In genomic region chr7:41500151-41500934, GRCm38 (mm10) we compare ENCODE assay signal across 8 mouse cellular contexts. TPM values are rescaled to one million over a fixed set of nuclear protein-coding genes. Genes with fewer than 3 reads are reported as not detected.
DNase-seq lines count a peak whose midpoint lies in the region; ATAC-seq and TF ChIP-seq lines count a peak whose summit lies in the region.

No protein-coding gene starts in this region.

- H3K27me3 ChIP-seq in erythroblast, embryonic 14.5 days (ENCODE audit: control insufficient read depth) = no peaks in the 10 kb centered on the region
- H3K27me3 ChIP-seq in limb, embryonic 14.5 days (ENCODE audit: control insufficient read depth, insufficient read depth, low read length) = no peaks in the 10 kb centered on the region
- no peaks in the 10 kb centered on the region for H3K27me3 ChIP-seq in midbrain, embryonic 15.5 days (replicated peaks)
- H3K27me3 ChIP-seq in spleen, adult 2 months (ENCODE audit: control insufficient read depth, insufficient read depth, low read length) = no peaks in the 10 kb centered on the region

- H3K27ac ChIP-seq in limb, embryonic 14.5 days (replicated peaks; ENCODE audit: low read depth, low read length) = no peak overlapping the region
- H3K27ac ChIP-seq in midbrain, embryonic 15.5 days = no peak overlapping the region
- H3K27ac ChIP-seq in spleen, adult 2 months (ENCODE audit: insufficient read depth, low read length) = no peak overlapping the region

- no peaks in the 10 kb centered on the region for H3K9me3 ChIP-seq in erythroblast, embryonic 14.5 days (ENCODE audit: control insufficient read depth, low read length)
- 0 out of 2 replicates have a peak, but pooled peaks cover 4% of the 10 kb centered on the region for H3K9me3 ChIP-seq in limb, embryonic 14.5 days (ENCODE audit: control insufficient read depth, low read length)
- no peaks in the 10 kb centered on the region for H3K9me3 ChIP-seq in midbrain, embryonic 15.5 days

- H3K9ac ChIP-seq in limb, embryonic 14.5 days (ENCODE audit: low read depth, low read length, severe bottlenecking) = peak overlapping the region; percentile 26; the same call in 1 of the 2 replicates
- H3K9ac ChIP-seq in midbrain, embryonic 15.5 days = peak overlapping the region; percentile 49

- DNase-seq in embryo, embryonic 10.5 days (ENCODE audit: low spot score) = peak; percentile 70
- DNase-seq in heart, adult 8-10 months (ENCODE audit: low spot score) = peak; percentile 77
- DNase-seq in kidney, adult 8-10 months = peak; percentile 84 to 88
- DNase-seq in limb, embryonic 14.5 days (ENCODE audit: low spot score) = peak; percentile 16
- peak; percentile 36 to 67 for DNase-seq in spleen, adult 2 months (ENCODE audit: low read depth in 1 of 2, low spot score in 2 of 2)

- no peak for ATAC-seq in erythroblast, adult 5-6 weeks (replicated peaks; ENCODE audit: low FRiP score, poor library complexity, severe bottlenecking)
- ATAC-seq in limb, embryonic 14.5 days (ENCODE audit: low FRiP score, low read depth) = no peak
- ATAC-seq in midbrain, embryonic 15.5 days (replicated peaks) = peak; percentile 22

- no peak for TF ChIP-seq POLR2A in limb, embryonic 14.5 days (IDR thresholded peaks at IDR 0.05; ENCODE audit: borderline replicate concordance, extremely low read depth, insufficient read depth, insufficient read length)
- no peak for TF ChIP-seq POLR2A in spleen, adult 2 months (IDR thresholded peaks at IDR 0.05; ENCODE audit: low read depth, low read length)

- WGBS in limb, embryonic 14.5 days = 22% methylated on average over 22 of the region's 22 CpGs
- 21% methylated on average over 22 of the region's 22 CpGs for WGBS in midbrain, embryonic 15.5 days
- WGBS in spleen, adult 2 months = 14% methylated on average over 22 of the region's 22 CpGs

- peak overlapping the region; percentile 90 for H3K4me3 ChIP-seq in erythroblast, embryonic 14.5 days (replicated peaks)
- H3K4me3 ChIP-seq in limb, embryonic 14.5 days (replicated peaks; ENCODE audit: low read length) = peak overlapping the region; percentile 59
- H3K4me3 ChIP-seq in midbrain, embryonic 15.5 days = peak overlapping the region; percentile 71
- H3K4me3 ChIP-seq in spleen, adult 2 months (ENCODE audit: extremely low read depth, insufficient read depth, insufficient read length) = peak overlapping the region; percentile 78

- peak overlapping the region; percentile 63 for H3K4me2 ChIP-seq in limb, embryonic 14.5 days (replicated peaks; ENCODE audit: low read depth, low read length, severe bottlenecking)
- peak overlapping the region; percentile 75 for H3K4me2 ChIP-seq in midbrain, embryonic 15.5 days

- peaks cover 15% of the 10 kb centered on the region for H3K4me1 ChIP-seq in erythroblast, embryonic 14.5 days (ENCODE audit: control insufficient read depth)
- H3K4me1 ChIP-seq in limb, embryonic 14.5 days (ENCODE audit: control insufficient read depth, insufficient read depth, low read length) = no peaks in the 10 kb centered on the region
- H3K4me1 ChIP-seq in midbrain, embryonic 15.5 days = no peaks in the 10 kb centered on the region; the same call in 1 of the 2 replicates
- no peaks in the 10 kb centered on the region for H3K4me1 ChIP-seq in spleen, adult 2 months (ENCODE audit: control insufficient read depth, insufficient read depth, insufficient read length)

- H3K36me3 ChIP-seq in erythroblast, embryonic 14.5 days (ENCODE audit: control insufficient read depth) = no peaks in the 10 kb centered on the region; the same call in 1 of the 2 replicates
- 0 out of 2 replicates have a peak, but pooled peaks cover under 1% of the 10 kb centered on the region for H3K36me3 ChIP-seq in limb, embryonic 14.5 days (ENCODE audit: control insufficient read depth, insufficient read depth, low read length)
- no peaks in the 10 kb centered on the region for H3K36me3 ChIP-seq in midbrain, embryonic 15.5 days (replicated peaks)
- no peaks in the 10 kb centered on the region for H3K36me3 ChIP-seq in spleen, adult 2 months (ENCODE audit: control insufficient read depth, insufficient read depth, low read length)

- no peak for TF ChIP-seq CTCF in spleen, adult 2 months (IDR thresholded peaks at IDR 0.05; ENCODE audit: extremely low read depth, insufficient read depth, insufficient read length, insufficient replicate concordance)

RNA-seq across cellular contexts. Expression of gene AW146154, which starts 0.7 kb away (rescaled TPM):
- polyA plus RNA-seq in erythroblast, embryonic 14.5 days (2012) = not detected in 2 replicates
- total RNA-seq in erythroblast, adult 5-6 weeks (2015; ENCODE audit: low replicate concordance) = 1.7 and 4.8 TPM in 2 replicates
- total RNA-seq in erythroblast, adult 5-6 weeks (2017; ENCODE audit: low replicate concordance) = 4.0 and 4.7 TPM in 2 replicates
- total RNA-seq in heart, adult 8-10 months (2022) = 1 to 10 TPM; 4.1 to 5.8 (median 4.9) TPM
- polyA plus RNA-seq in limb, embryonic 14.5 days (2012; rRNA removed) = 11.5 and 12.5 TPM in 2 replicates
- polyA plus RNA-seq in limb, embryonic 14.5 days (2014; fragmentation: Nextera tagmentation; extraction: Ambion mirVana) = 7.2 and 10.8 TPM in 2 replicates
- polyA plus RNA-seq in midbrain, embryonic 15.5 days (2015; fragmentation: Nextera tagmentation; extraction: Ambion mirVana) = 3.0 and 5.7 TPM in 2 replicates
- polyA plus RNA-seq in spleen, adult 2 months (2012; rRNA removed) = 3.1 and 3.5 TPM in 2 replicates

RNA-seq across cellular contexts. Expression of gene Gm20449, which starts 1.1 kb away (rescaled TPM):
- not detected in 2 replicates for polyA plus RNA-seq in erythroblast, embryonic 14.5 days (2012)
- total RNA-seq in erythroblast, adult 5-6 weeks (2015; ENCODE audit: low replicate concordance) = not detected in 2 replicates
- total RNA-seq in erythroblast, adult 5-6 weeks (2017; ENCODE audit: low replicate concordance) = 0.14 TPM in 1 of 2 replicates, not detected in the other
- under 1 TPM in 2 of 4 experiments, not detected in 2; 0.09 to 0.22 TPM for total RNA-seq in heart, adult 8-10 months (2022)
- polyA plus RNA-seq in limb, embryonic 14.5 days (2012; rRNA removed) = 0.43 and 0.49 TPM in 2 replicates
- 0.14 TPM in 1 of 2 replicates, not detected in the other for polyA plus RNA-seq in limb, embryonic 14.5 days (2014; fragmentation: Nextera tagmentation; extraction: Ambion mirVana)
- 0.06 and 0.09 TPM in 2 replicates for polyA plus RNA-seq in midbrain, embryonic 15.5 days (2015; fragmentation: Nextera tagmentation; extraction: Ambion mirVana)
- polyA plus RNA-seq in spleen, adult 2 months (2012; rRNA removed) = 0.02 TPM in 1 of 2 replicates, not detected in the other

RNA-seq across cellular contexts. Expression of gene Vmn2r57, which starts 51.8 kb away (rescaled TPM):
- polyA plus RNA-seq in erythroblast, embryonic 14.5 days (2012) = not detected in 2 replicates
- total RNA-seq in erythroblast, adult 5-6 weeks (2015; ENCODE audit: low replicate concordance) = not detected in 2 replicates
- not detected in 2 replicates for total RNA-seq in erythroblast, adult 5-6 weeks (2017; ENCODE audit: low replicate concordance)
- total RNA-seq in heart, adult 8-10 months (2022) = under 1 TPM; 0.22 to 0.44 (median 0.30) TPM
- 0.44 and 0.55 TPM in 2 replicates for polyA plus RNA-seq in limb, embryonic 14.5 days (2012; rRNA removed)
- 0.21 and 0.35 TPM in 2 replicates for polyA plus RNA-seq in limb, embryonic 14.5 days (2014; fragmentation: Nextera tagmentation; extraction: Ambion mirVana)
- polyA plus RNA-seq in midbrain, embryonic 15.5 days (2015; fragmentation: Nextera tagmentation; extraction: Ambion mirVana) = 0.42 and 0.57 TPM in 2 replicates
- 0.02 TPM in 2 replicates for polyA plus RNA-seq in spleen, adult 2 months (2012; rRNA removed)

Comparison
In these comparisons a context has a peak if more than half of its experiments do, and no peak if none do; other contexts are left out.
1. DNase-seq: peak in every context shown above with its lines; median percentile 86 in kidney, adult 8-10 months; 77 in heart, adult 8-10 months; 70 in embryo, embryonic 10.5 days; 52 in spleen, adult 2 months; 16 in limb, embryonic 14.5 days.